Mouse (Mus musculus): ENCODE results near the gene Lamtor4. TPM values are rescaled to one million over a fixed set of nuclear protein-coding genes. Genes with fewer than 3 reads are reported as not detected.
A peak's percentile ranks its signal among the peaks of the same experiment; 100 is the strongest.
"Not testable (repeated sequence)": the region's sequence is repeated elsewhere in the genome, so short reads cannot be mapped to it uniquely, and the experiment has no call there.

Gene Lamtor4
- 47.9 and 48.5 TPM in 2 replicates for polyA plus RNA-seq (2016; fragmentation: Nextera tagmentation; extraction: Ambion mirVana)

- Histone ChIP-seq H3K4me3 (peak within 1 kb of the TSS; percentile 84), H3K27ac (replicated peaks) (peak within 1 kb of the TSS; percentile 84), H3K27me3 (ENCODE audit: low read depth, poor library complexity, severe bottlenecking) (no peaks in the 10 kb centered on the region), H3K4me1 (peaks cover 21% of the 10 kb centered on the region), H3K9me3 (replicated peaks) (0 out of 2 replicates have a peak, but pooled peaks cover 3% of the 10 kb centered on the region), H3K36me3 (peaks cover 34% of the 10 kb centered on the region)
- under 1% methylated on average over 38 of the region's 38 CpGs for WGBS
- peak; percentile 91 for DNase-seq (ENCODE audit: low spot score)
Observed at GRCm38 (mm10) chr5:138255353-138256093, at the start of gene Lamtor4. Lamtor4 (plus strand) TSS chr5:138255482.

GRCm38 (mm10) chr5:138207253-138207652 is 48.0 kb upstream of the Lamtor4 start:
- Histone ChIP-seq H3K9me3 (replicated peaks) (peaks cover 28% of the 10 kb centered on the region), H3K36me3 (no peaks in the 10 kb centered on the region), H3K27me3 (ENCODE audit: low read depth, poor library complexity, severe bottlenecking) (no peaks in the 10 kb centered on the region), H3K4me3 (no peak overlapping the region), H3K27ac (replicated peaks) (no peak overlapping the region), H3K4me1 (no peaks in the 10 kb centered on the region)
- 83% methylated on average over 1 of the region's 1 CpGs for WGBS
- DNase-seq (ENCODE audit: low spot score) = no peak

GRCm38 (mm10) chr5:138207873-138208272 is 47.4 kb upstream of the Lamtor4 start:
- DNase-seq (ENCODE audit: low spot score) = no peak
- no peaks in the 10 kb centered on the region for H3K36me3 ChIP-seq
- no peaks in the 10 kb centered on the region for H3K27me3 ChIP-seq (ENCODE audit: low read depth, poor library complexity, severe bottlenecking)
- no peaks in the 10 kb centered on the region for H3K4me1 ChIP-seq
- 87% methylated on average over 4 of the region's 4 CpGs for WGBS
- peaks cover 29% of the 10 kb centered on the region for H3K9me3 ChIP-seq (replicated peaks)
- no peak overlapping the region for H3K27ac ChIP-seq (replicated peaks)
- H3K4me3 ChIP-seq = no peak overlapping the region

GRCm38 (mm10) chr5:138216632-138217031 is 38.6 kb upstream of the Lamtor4 start:
- H3K9me3 ChIP-seq (replicated peaks) = peaks cover 48% of the 10 kb centered on the region
- not testable (repeated sequence) for H3K4me3 ChIP-seq; H3K27ac ChIP-seq (replicated peaks); H3K36me3 ChIP-seq; DNase-seq (ENCODE audit: low spot score); H3K4me1 ChIP-seq; H3K27me3 ChIP-seq (ENCODE audit: low read depth, poor library complexity, severe bottlenecking)
- 97% methylated on average over 13 of the region's 13 CpGs for WGBS

GRCm38 (mm10) chr5:138219864-138220263 is 35.4 kb upstream of the Lamtor4 start:
- DNase-seq (ENCODE audit: low spot score) = no peak
- H3K4me1 ChIP-seq = no peaks in the 10 kb centered on the region
- H3K9me3 ChIP-seq (replicated peaks) = peaks cover 30% of the 10 kb centered on the region
- no peak overlapping the region for H3K27ac ChIP-seq (replicated peaks)
- no peaks in the 10 kb centered on the region for H3K27me3 ChIP-seq (ENCODE audit: low read depth, poor library complexity, severe bottlenecking)
- WGBS = 73% methylated on average over 2 of the region's 2 CpGs
- H3K36me3 ChIP-seq = no peaks in the 10 kb centered on the region
- H3K4me3 ChIP-seq = no peak overlapping the region

- Histone ChIP-seq H3K27ac (replicated peaks) (no peak overlapping the region), H3K36me3 (no peaks in the 10 kb centered on the region), H3K4me1 (no peaks in the 10 kb centered on the region), H3K9me3 (replicated peaks) (peaks cover 8% of the 10 kb centered on the region; the same call in 1 of the 2 replicates), H3K4me3 (no peak overlapping the region), H3K27me3 (ENCODE audit: low read depth, poor library complexity, severe bottlenecking) (no peaks in the 10 kb centered on the region)
- WGBS = 24% methylated on average over 4 of the region's 4 CpGs
- peak; percentile 71 for DNase-seq (ENCODE audit: low spot score)
Observed at GRCm38 (mm10) chr5:138222111-138222510, 33.2 kb upstream of the Lamtor4 start.

- no peak for DNase-seq (ENCODE audit: low spot score)
- no peaks in the 10 kb centered on the region for H3K9me3 ChIP-seq (replicated peaks)
- no peaks in the 10 kb centered on the region for H3K27me3 ChIP-seq (ENCODE audit: low read depth, poor library complexity, severe bottlenecking)
- H3K36me3 ChIP-seq = no peaks in the 10 kb centered on the region
- H3K4me3 ChIP-seq = no peak overlapping the region
- WGBS = 67% methylated on average over 3 of the region's 3 CpGs
- no peaks in the 10 kb centered on the region for H3K4me1 ChIP-seq
- H3K27ac ChIP-seq (replicated peaks) = no peak overlapping the region
Observed at GRCm38 (mm10) chr5:138223287-138223686, 32.0 kb upstream of the Lamtor4 start.

- H3K36me3 ChIP-seq = no peaks in the 10 kb centered on the region
- H3K9me3 ChIP-seq (replicated peaks) = no peaks in the 10 kb centered on the region
- DNase-seq (ENCODE audit: low spot score) = no peak
- no peaks in the 10 kb centered on the region for H3K27me3 ChIP-seq (ENCODE audit: low read depth, poor library complexity, severe bottlenecking)
- no peaks in the 10 kb centered on the region for H3K4me1 ChIP-seq
- H3K27ac ChIP-seq (replicated peaks) = no peak within 1 kb of the TSS
- no peak within 1 kb of the TSS for H3K4me3 ChIP-seq
- WGBS = 56% methylated on average over 2 of the region's 2 CpGs
Observed at GRCm38 (mm10) chr5:138225700-138226099, 29.6 kb upstream of the Lamtor4 start, which contains the start of gene Nxpe5. Nxpe5 (plus strand) TSS chr5:138225898.

GRCm38 (mm10) chr5:138226491-138226890 is 28.8 kb upstream of the Lamtor4 start:
- Histone ChIP-seq H3K27me3 (ENCODE audit: low read depth, poor library complexity, severe bottlenecking) (no peaks in the 10 kb centered on the region), H3K4me3 (no peak overlapping the region), H3K4me1 (0 out of 2 replicates have a peak, but pooled peaks cover under 1% of the 10 kb centered on the region), H3K27ac (replicated peaks) (no peak overlapping the region), H3K36me3 (no peaks in the 10 kb centered on the region), H3K9me3 (replicated peaks) (no peaks in the 10 kb centered on the region)
- no peak for DNase-seq (ENCODE audit: low spot score)
- WGBS = 86% methylated on average over 4 of the region's 4 CpGs

GRCm38 (mm10) chr5:138227367-138227766 is 27.9 kb upstream of the Lamtor4 start:
- Histone ChIP-seq H3K4me3 (no peak overlapping the region), H3K36me3 (no peaks in the 10 kb centered on the region), H3K9me3 (replicated peaks) (no peaks in the 10 kb centered on the region), H3K27ac (replicated peaks) (no peak overlapping the region), H3K4me1 (peaks cover 4% of the 10 kb centered on the region; the same call in 1 of the 2 replicates), H3K27me3 (ENCODE audit: low read depth, poor library complexity, severe bottlenecking) (no peaks in the 10 kb centered on the region)
- WGBS = 83% methylated on average over 2 of the region's 2 CpGs
- DNase-seq (ENCODE audit: low spot score) = no peak

- H3K36me3 ChIP-seq = no peaks in the 10 kb centered on the region
- DNase-seq (ENCODE audit: low spot score) = no peak
- peaks cover 4% of the 10 kb centered on the region; the same call in 1 of the 2 replicates for H3K4me1 ChIP-seq
- no peak overlapping the region for H3K27ac ChIP-seq (replicated peaks)
- no peak overlapping the region for H3K4me3 ChIP-seq
- H3K9me3 ChIP-seq (replicated peaks) = no peaks in the 10 kb centered on the region
- H3K27me3 ChIP-seq (ENCODE audit: low read depth, poor library complexity, severe bottlenecking) = no peaks in the 10 kb centered on the region
- WGBS = 64% methylated on average over 3 of the region's 3 CpGs
Observed at GRCm38 (mm10) chr5:138228026-138228425, 27.3 kb upstream of the Lamtor4 start.

GRCm38 (mm10) chr5:138229511-138229910 is 25.8 kb upstream of the Lamtor4 start:
- no peak for DNase-seq (ENCODE audit: low spot score)
- Histone ChIP-seq H3K27ac (replicated peaks) (no peak overlapping the region), H3K9me3 (replicated peaks) (no peaks in the 10 kb centered on the region), H3K4me3 (no peak overlapping the region), H3K36me3 (no peaks in the 10 kb centered on the region), H3K27me3 (ENCODE audit: low read depth, poor library complexity, severe bottlenecking) (no peaks in the 10 kb centered on the region), H3K4me1 (peaks cover 4% of the 10 kb centered on the region; the same call in 1 of the 2 replicates)
- 93% methylated on average over 3 of the region's 3 CpGs for WGBS

- no peaks in the 10 kb centered on the region for H3K36me3 ChIP-seq
- no peak overlapping the region for H3K27ac ChIP-seq (replicated peaks)
- H3K4me1 ChIP-seq = peaks cover 4% of the 10 kb centered on the region; the same call in 1 of the 2 replicates
- no peaks in the 10 kb centered on the region for H3K9me3 ChIP-seq (replicated peaks)
- 81% methylated on average over 2 of the region's 2 CpGs for WGBS
- no peak for DNase-seq (ENCODE audit: low spot score)
- H3K27me3 ChIP-seq (ENCODE audit: low read depth, poor library complexity, severe bottlenecking) = no peaks in the 10 kb centered on the region
- H3K4me3 ChIP-seq = no peak overlapping the region
Observed at GRCm38 (mm10) chr5:138233778-138234177, 21.5 kb upstream of the Lamtor4 start.
